Mouse (Mus musculus): ENCODE results near the gene Cox15. TPM values are rescaled to one million over a fixed set of nuclear protein-coding genes. Genes with fewer than 3 reads are reported as not detected.

The Cox15 gene
- polyA plus RNA-seq, 1 experiment from 2014 or later = 9.3 TPM

DNA sequence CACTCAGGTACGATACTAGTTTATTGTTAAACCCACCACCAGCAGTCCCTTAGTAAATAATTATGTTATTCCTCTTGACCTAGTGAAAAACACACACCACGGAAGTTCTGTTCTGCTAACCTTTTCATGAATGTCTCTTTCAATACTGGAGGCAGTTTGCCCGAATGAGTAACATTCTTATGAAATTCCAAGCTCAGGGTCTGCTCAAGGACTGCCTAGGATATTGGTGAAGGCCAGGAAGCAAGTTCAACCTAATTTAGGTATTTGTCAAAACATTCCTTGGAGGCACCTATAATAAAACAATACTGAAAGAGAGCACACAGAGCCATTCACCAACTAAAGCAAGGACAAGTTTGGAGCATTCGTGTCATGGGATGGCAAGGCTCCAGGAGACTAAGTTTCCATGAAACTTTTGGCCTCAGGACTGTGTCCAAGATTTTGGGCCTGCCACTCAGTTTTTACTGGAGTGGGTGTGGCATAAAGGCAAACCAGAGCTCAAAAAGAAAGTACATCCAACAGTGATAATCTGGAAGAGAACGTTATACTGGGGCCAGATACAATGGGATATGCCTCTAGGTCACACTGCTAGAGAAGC is 16.7 kb upstream of the Cox15 start:
- DNase-seq (ENCODE audit: low spot score) = no peak
- Histone ChIP-seq H3K27ac (replicated peaks; ENCODE audit: low read depth, low read length) (no peak overlapping the region), H3K9me3 (ENCODE audit: control insufficient read depth, low read length) (no peaks in the 10 kb centered on the region), H3K4me2 (ENCODE audit: low read depth, severe bottlenecking) (no peak overlapping the region), H3K4me1 (ENCODE audit: control insufficient read depth, insufficient read depth, low read length) (no peaks in the 10 kb centered on the region), H3K27me3 (ENCODE audit: control insufficient read depth, insufficient read depth, low read length) (no peaks in the 10 kb centered on the region), H3K36me3 (ENCODE audit: control insufficient read depth, insufficient read depth, low read length) (no peaks in the 10 kb centered on the region), H3K9ac (ENCODE audit: low read length) (no peak overlapping the region), H3K4me3 (ENCODE audit: low read depth, low read length) (no peak overlapping the region)
- WGBS = 84% methylated on average over 5 of the region's 5 CpGs
- ATAC-seq (ENCODE audit: insufficient number of reproducible peaks, low FRiP score, low TSS enrichment, low read depth) = no peak

DNA sequence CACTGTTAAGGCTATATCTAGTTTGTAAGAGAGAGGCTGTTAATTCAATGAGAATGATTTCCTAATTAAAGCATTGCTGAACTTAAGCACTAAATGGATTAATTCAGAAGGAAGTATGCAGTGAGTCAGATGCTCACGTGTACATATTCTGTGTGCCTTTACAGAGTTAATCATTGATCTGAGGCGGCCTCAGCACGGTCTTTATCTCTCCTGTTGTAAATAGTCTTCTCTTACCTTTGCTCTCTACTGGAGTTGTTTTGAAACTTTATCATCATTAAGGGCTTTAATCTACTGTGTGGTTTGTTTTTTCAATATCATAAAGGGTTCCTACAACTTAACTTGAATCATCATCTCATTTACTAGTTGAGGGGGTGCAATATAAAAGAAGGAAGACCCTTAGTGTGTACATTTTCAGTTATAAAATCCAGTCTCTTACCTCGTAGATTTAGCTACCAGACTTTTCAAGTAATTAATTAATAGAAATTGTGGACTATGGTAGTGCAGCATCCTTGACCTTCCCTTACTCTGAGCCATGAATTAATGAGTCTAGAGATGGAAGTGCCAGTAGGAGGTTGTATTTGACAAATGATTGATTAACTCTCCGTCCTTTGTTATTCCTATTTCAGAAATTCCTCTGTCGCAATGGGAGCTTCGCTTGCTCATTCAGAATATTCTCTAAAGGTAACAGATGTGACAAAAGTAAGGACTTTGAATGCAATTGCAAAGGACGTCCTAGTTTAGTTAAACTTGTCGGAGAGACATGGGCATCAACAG is 14.9 kb upstream of the Cox15 start:
- 84% methylated on average over 9 of the region's 9 CpGs for WGBS
- Histone ChIP-seq H3K9me3 (ENCODE audit: control insufficient read depth, low read length) (no peaks in the 10 kb centered on the region), H3K36me3 (ENCODE audit: control insufficient read depth, insufficient read depth, low read length) (no peaks in the 10 kb centered on the region), H3K4me3 (ENCODE audit: low read depth, low read length) (no peak overlapping the region), H3K4me1 (ENCODE audit: control insufficient read depth, insufficient read depth, low read length) (no peaks in the 10 kb centered on the region), H3K27ac (replicated peaks; ENCODE audit: low read depth, low read length) (no peak overlapping the region), H3K4me2 (ENCODE audit: low read depth, severe bottlenecking) (no peak overlapping the region), H3K27me3 (ENCODE audit: control insufficient read depth, insufficient read depth, low read length) (no peaks in the 10 kb centered on the region), H3K9ac (ENCODE audit: low read length) (no peak overlapping the region)
- no peak for ATAC-seq (ENCODE audit: insufficient number of reproducible peaks, low FRiP score, low TSS enrichment, low read depth)
- DNase-seq (ENCODE audit: low spot score) = no peak

DNA sequence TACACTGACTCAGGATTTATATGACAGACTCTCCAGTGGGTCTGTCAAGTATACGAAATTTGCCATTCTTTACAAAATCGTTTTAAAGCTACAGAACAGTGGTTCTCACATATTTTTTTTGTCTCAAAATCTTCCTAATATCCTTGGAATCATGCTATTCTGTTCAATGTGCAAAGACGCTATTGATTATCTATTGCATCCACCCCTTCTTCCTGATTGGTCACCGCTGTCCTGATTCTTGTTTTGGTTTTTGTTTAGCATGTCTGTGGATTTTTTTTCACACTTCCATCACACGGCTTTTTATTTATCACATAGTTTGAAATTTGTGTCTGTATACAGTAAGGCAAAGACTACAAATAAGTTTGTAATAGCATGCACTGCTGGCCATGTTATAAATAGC is 13.7 kb upstream of the Cox15 start:
- H3K27ac ChIP-seq (replicated peaks; ENCODE audit: low read depth, low read length) = no peak overlapping the region
- H3K27me3 ChIP-seq (ENCODE audit: control insufficient read depth, insufficient read depth, low read length) = no peaks in the 10 kb centered on the region
- H3K9ac ChIP-seq (ENCODE audit: low read length) = no peak overlapping the region
- DNase-seq (ENCODE audit: low spot score) (no peak), ATAC-seq (ENCODE audit: insufficient number of reproducible peaks, low FRiP score, low TSS enrichment, low read depth) (no peak)
- no peaks in the 10 kb centered on the region for H3K36me3 ChIP-seq (ENCODE audit: control insufficient read depth, insufficient read depth, low read length)
- WGBS = 89% methylated on average over 5 of the region's 5 CpGs
- no peak overlapping the region for H3K4me3 ChIP-seq (ENCODE audit: low read depth, low read length)
- no peak overlapping the region for H3K4me2 ChIP-seq (ENCODE audit: low read depth, severe bottlenecking)
- no peaks in the 10 kb centered on the region for H3K9me3 ChIP-seq (ENCODE audit: control insufficient read depth, low read length)
- H3K4me1 ChIP-seq (ENCODE audit: control insufficient read depth, insufficient read depth, low read length) = no peaks in the 10 kb centered on the region

DNA sequence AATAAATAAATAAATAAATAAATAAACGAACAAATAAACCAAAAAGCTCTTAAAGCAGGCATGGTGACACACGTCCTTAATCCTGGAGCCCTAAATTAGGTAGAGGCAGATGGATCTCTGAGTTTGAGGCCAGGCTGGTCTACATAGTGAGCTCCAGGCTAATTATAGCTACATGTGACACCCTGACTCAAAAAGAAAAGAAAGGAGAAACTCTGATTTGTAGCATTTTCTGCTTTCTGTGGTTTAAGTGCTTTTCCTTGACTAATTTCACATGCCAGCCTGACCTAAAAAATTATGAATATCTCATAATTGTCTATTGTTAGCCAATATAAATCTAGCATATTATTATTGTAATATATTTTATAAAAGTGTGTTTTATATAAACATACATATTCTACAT is 9.6 kb upstream of the Cox15 start:
- Histone ChIP-seq H3K36me3 (ENCODE audit: control insufficient read depth, insufficient read depth, low read length) (no peaks in the 10 kb centered on the region), H3K9ac (ENCODE audit: low read length) (no peak overlapping the region), H3K27me3 (ENCODE audit: control insufficient read depth, insufficient read depth, low read length) (no peaks in the 10 kb centered on the region), H3K9me3 (ENCODE audit: control insufficient read depth, low read length) (no peaks in the 10 kb centered on the region), H3K4me3 (ENCODE audit: low read depth, low read length) (no peak overlapping the region), H3K27ac (replicated peaks; ENCODE audit: low read depth, low read length) (no peak overlapping the region), H3K4me1 (ENCODE audit: control insufficient read depth, insufficient read depth, low read length) (no peaks in the 10 kb centered on the region), H3K4me2 (ENCODE audit: low read depth, severe bottlenecking) (no peak overlapping the region)
- ATAC-seq (ENCODE audit: insufficient number of reproducible peaks, low FRiP score, low TSS enrichment, low read depth) = no peak
- no peak for DNase-seq (ENCODE audit: low spot score)
- WGBS = 70% methylated on average over 2 of the region's 2 CpGs

DNA sequence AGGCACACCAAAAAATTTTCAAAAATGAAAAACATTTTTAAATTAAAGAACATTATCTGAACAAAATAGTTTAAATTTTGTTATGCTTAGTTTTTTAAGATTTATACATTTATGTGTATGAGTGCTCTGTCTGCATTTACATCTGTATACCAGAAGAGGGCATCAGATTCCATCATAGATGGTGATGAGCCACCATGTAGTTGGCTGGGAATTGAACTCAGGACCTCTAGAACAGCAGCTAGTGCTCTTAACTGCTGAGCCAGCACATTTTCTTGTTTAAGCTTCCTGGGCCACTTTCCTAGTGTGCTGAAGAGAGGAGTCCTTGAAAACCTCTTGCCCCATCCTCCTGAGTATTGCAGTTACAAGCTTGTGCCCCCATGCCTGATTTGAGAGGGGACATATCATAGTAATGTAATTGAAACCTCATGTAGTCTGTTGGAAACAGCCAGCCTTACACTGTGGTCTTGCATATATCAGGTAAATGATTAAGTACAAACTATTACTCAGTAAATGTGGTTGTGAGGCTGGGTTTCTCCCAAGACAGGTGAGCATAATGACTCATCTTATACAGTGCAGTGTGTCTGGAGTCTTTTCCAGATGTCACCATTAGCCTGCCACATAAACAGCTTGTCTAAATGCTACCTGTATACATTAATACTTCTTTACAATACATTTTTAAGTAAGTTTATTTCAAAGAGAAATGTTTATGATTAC is 8.9 kb upstream of the Cox15 start:
- Histone ChIP-seq H3K9ac (ENCODE audit: low read length) (no peak overlapping the region), H3K4me1 (ENCODE audit: control insufficient read depth, insufficient read depth, low read length) (no peaks in the 10 kb centered on the region), H3K36me3 (ENCODE audit: control insufficient read depth, insufficient read depth, low read length) (no peaks in the 10 kb centered on the region), H3K27ac (replicated peaks; ENCODE audit: low read depth, low read length) (no peak overlapping the region), H3K4me2 (ENCODE audit: low read depth, severe bottlenecking) (no peak overlapping the region), H3K9me3 (ENCODE audit: control insufficient read depth, low read length) (no peaks in the 10 kb centered on the region), H3K27me3 (ENCODE audit: control insufficient read depth, insufficient read depth, low read length) (no peaks in the 10 kb centered on the region), H3K4me3 (ENCODE audit: low read depth, low read length) (no peak overlapping the region)
- ATAC-seq (ENCODE audit: insufficient number of reproducible peaks, low FRiP score, low TSS enrichment, low read depth) (no peak), DNase-seq (ENCODE audit: low spot score) (no peak)

DNA sequence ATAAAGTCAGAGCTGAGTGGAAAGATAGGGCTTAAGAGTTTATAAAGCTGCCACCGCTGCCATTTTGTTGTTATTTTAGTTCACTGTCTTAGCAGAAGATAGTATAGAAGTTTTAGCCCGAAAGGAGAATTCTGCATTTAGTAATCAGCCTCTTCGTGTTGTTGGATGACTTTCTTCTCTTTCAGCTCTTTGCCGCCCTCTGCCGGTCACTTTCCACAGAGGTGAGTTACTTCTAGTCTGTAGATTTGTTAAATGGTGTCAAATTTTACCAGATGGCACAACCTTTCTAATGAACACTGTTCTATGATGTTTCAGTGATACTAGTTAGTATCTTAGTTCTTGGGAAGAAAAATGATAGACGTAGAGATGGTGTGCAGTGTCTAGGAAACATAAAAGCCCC is 7.7 kb upstream of the Cox15 start:
- Histone ChIP-seq H3K4me1 (ENCODE audit: control insufficient read depth, insufficient read depth, low read length) (no peaks in the 10 kb centered on the region), H3K27me3 (ENCODE audit: control insufficient read depth, insufficient read depth, low read length) (no peaks in the 10 kb centered on the region), H3K36me3 (ENCODE audit: control insufficient read depth, insufficient read depth, low read length) (no peaks in the 10 kb centered on the region), H3K27ac (replicated peaks; ENCODE audit: low read depth, low read length) (no peak overlapping the region), H3K4me3 (ENCODE audit: low read depth, low read length) (no peak overlapping the region), H3K9me3 (ENCODE audit: control insufficient read depth, low read length) (no peaks in the 10 kb centered on the region), H3K4me2 (ENCODE audit: low read depth, severe bottlenecking) (no peak overlapping the region), H3K9ac (ENCODE audit: low read length) (no peak overlapping the region)
- ATAC-seq (ENCODE audit: insufficient number of reproducible peaks, low FRiP score, low TSS enrichment, low read depth) (no peak), DNase-seq (ENCODE audit: low spot score) (peak; percentile 89)
- WGBS = 20% methylated on average over 6 of the region's 6 CpGs

DNA sequence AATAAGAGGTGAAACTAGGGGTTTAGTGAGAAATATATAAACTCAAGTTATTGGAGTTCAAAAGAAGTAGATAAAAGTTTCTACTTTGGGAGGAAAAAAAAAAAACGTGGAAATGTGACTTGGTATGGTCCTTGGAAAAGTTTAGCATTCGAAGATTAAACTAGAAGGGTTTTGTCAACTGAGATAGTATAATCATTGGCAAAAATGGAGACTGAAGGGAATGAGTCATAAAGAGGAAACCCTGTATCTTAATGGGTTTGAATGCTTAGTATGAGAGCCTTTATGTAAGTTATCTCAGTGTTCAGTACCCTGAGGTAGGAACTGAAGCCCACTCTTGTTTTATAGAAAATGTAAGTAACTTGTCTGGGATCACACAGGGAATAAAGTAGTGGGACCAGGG is 2.1 kb upstream of the Cox15 start:
- WGBS = 75% methylated on average over 2 of the region's 2 CpGs

DNA sequence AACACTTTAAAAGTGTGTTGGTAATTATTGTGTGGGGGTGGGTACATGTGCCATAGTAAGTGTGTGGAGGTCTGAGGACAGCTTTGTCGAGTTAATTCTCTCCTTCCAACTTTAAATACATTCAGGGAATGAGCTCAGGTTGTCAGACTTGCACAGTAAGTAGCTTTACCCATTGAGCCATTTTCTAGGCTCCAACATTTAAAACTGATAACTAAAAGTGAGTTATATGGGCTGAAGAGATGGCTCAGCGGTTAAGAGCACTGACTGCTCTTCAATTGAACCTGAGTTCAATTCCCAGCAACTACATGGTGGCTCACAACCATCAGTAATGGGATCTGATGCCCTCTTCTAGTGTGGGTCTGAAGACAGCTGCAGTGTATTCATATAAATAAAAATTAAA is 1.4 kb upstream of the Cox15 start:
- Histone ChIP-seq H3K9ac (ENCODE audit: low read length) (no peak overlapping the region), H3K27ac (replicated peaks; ENCODE audit: low read depth, low read length) (no peak overlapping the region), H3K4me2 (ENCODE audit: low read depth, severe bottlenecking) (no peak overlapping the region), H3K4me3 (ENCODE audit: low read depth, low read length) (no peak overlapping the region), H3K4me1 (ENCODE audit: control insufficient read depth, insufficient read depth, low read length) (no peaks in the 10 kb centered on the region), H3K36me3 (ENCODE audit: control insufficient read depth, insufficient read depth, low read length) (0 out of 2 replicates have a peak, but pooled peaks cover 2% of the 10 kb centered on the region), H3K9me3 (ENCODE audit: control insufficient read depth, low read length) (no peaks in the 10 kb centered on the region), H3K27me3 (ENCODE audit: control insufficient read depth, insufficient read depth, low read length) (no peaks in the 10 kb centered on the region)
- 75% methylated on average over 2 of the region's 2 CpGs for WGBS
- ATAC-seq (ENCODE audit: insufficient number of reproducible peaks, low FRiP score, low TSS enrichment, low read depth) (no peak), DNase-seq (ENCODE audit: low spot score) (no peak)

More for the DNA sequence above, 2.1 kb upstream of the Cox15 start:
- no peak for DNase-seq (ENCODE audit: low spot score)
- H3K9me3 ChIP-seq (ENCODE audit: control insufficient read depth, low read length) = no peaks in the 10 kb centered on the region
- no peak overlapping the region for H3K9ac ChIP-seq (ENCODE audit: low read length)
- ATAC-seq (ENCODE audit: insufficient number of reproducible peaks, low FRiP score, low TSS enrichment, low read depth) = no peak
- H3K4me1 ChIP-seq (ENCODE audit: control insufficient read depth, insufficient read depth, low read length) = no peaks in the 10 kb centered on the region
- no peak overlapping the region for H3K4me2 ChIP-seq (ENCODE audit: low read depth, severe bottlenecking)
- no peaks in the 10 kb centered on the region for H3K27me3 ChIP-seq (ENCODE audit: control insufficient read depth, insufficient read depth, low read length)
- no peak overlapping the region for H3K27ac ChIP-seq (replicated peaks; ENCODE audit: low read depth, low read length)
- H3K36me3 ChIP-seq (ENCODE audit: control insufficient read depth, insufficient read depth, low read length) = 0 out of 2 replicates have a peak, but pooled peaks cover 2% of the 10 kb centered on the region
- no peak overlapping the region for H3K4me3 ChIP-seq (ENCODE audit: low read depth, low read length)

Measured in limb, embryonic 11.5 days (tissue).